Mouse (Mus musculus) limb, embryonic 14.5 days (tissue): ENCODE data around the gene Gdf10. TPM values are rescaled to one million over a fixed set of nuclear protein-coding genes. Genes with fewer than 3 reads are reported as not detected.
A peak's percentile ranks its signal among the peaks of the same experiment; 100 is the strongest.

ENCODE experiments used
- ATAC-seq: fragments of 200-750 bp; cut with Nextera tagmentation; 2 replicates; pipeline ENCODE4 v1.8.0; 2017; ENCODE audit warnings: low read depth, moderate number of reproducible peaks, moderate TSS enrichment; ENCODE audit not compliant: low FRiP score
- DNase-seq: peaks from one replicate; pipeline ENCODE4 v3.0.0-alpha.2; 2015; ENCODE audit warnings: low spot score
- H3K27ac ChIP-seq: fragments of 300-500 bp; sonication (generic); replicated peaks from 2 replicates; pipeline ENCODE4 v1.5.1; 2014; ENCODE audit warnings: low read depth, mild to moderate bottlenecking, low read length, moderate library complexity, mixed read lengths
- H3K27me3 ChIP-seq: fragments of 300-500 bp; sonication (generic); 2 replicates; pipeline ENCODE4 v1.6.1; 2014; ENCODE audit warnings: low read length, mixed read lengths; ENCODE audit not compliant: control insufficient read depth, insufficient read depth
- H3K36me3 ChIP-seq: fragments of 300-500 bp; sonication (generic); 2 replicates; pipeline ENCODE4 v1.6.1; 2014; ENCODE audit warnings: mild to moderate bottlenecking, low read length, moderate library complexity, mixed read lengths; ENCODE audit not compliant: control insufficient read depth, insufficient read depth
- H3K4me1 ChIP-seq: fragments of 300-500 bp; sonication (generic); 2 replicates; pipeline ENCODE4 v1.6.1; 2014; ENCODE audit warnings: antibody characterized with exemption, low read length, mixed read lengths; ENCODE audit not compliant: control insufficient read depth, insufficient read depth
- H3K4me2 ChIP-seq: fragments of 300-500 bp; sonication (generic); replicated peaks from 2 replicates; pipeline ENCODE4 v1.6.1; 2014; ENCODE audit warnings: low read depth, mild to moderate bottlenecking, low read length, moderate library complexity; ENCODE audit not compliant: severe bottlenecking
- H3K4me3 ChIP-seq: fragments of 300-500 bp; sonication (generic); replicated peaks from 2 replicates; pipeline ENCODE4 v1.5.1; 2014; ENCODE audit warnings: low read length
- H3K9ac ChIP-seq: fragments of 300-500 bp; sonication (generic); 2 replicates; pipeline ENCODE4 v1.6.1; 2014; ENCODE audit warnings: mild to moderate bottlenecking, low read depth, low read length, moderate library complexity; ENCODE audit not compliant: severe bottlenecking
- H3K9me3 ChIP-seq: fragments of 300-500 bp; sonication (generic); 2 replicates; pipeline ENCODE4 v1.6.1; 2016; ENCODE audit warnings: low read length; ENCODE audit not compliant: control insufficient read depth
- POLR2A ChIP-seq: fragments of 200-500 bp; IDR thresholded peaks from 2 replicates; pipeline ENCODE4 v1.8.0; 2012; ENCODE audit warnings: inconsistent platforms, mild to moderate bottlenecking, moderate library complexity, borderline replicate concordance; ENCODE audit not compliant: insufficient read depth, insufficient read length; ENCODE audit errors: extremely low read depth
- WGBS: fragments of 180-500 bp; shearing (Covaris S2); extraction: QIAGEN DNeasy Blood & Tissue Kit; methylation state at CpG from one replicate; pipeline ENCODE4 v1.1.7; 2014; 5-methylcytosine and 5-hydroxymethylcytosine counted together
- polyA plus RNA-seq, 2 experiments: library from polyadenylated mRNA; depleted of rRNA in 1 of 2; stranded (reverse) in 1 of 2; unstranded in 1 of 2; fragments of >200 nt; fragmentation: Nextera tagmentation in 1 of 2; extraction: Ambion mirVana in 1 of 2; gene quantifications; 2 replicates each; pipeline versions ENCODE4 v1.2.1 to v1.2.3; 2012 to 2014

Gdf10 gene
- polyA plus RNA-seq, 2 experiments = 38.8 to 52.9 TPM

DNA sequence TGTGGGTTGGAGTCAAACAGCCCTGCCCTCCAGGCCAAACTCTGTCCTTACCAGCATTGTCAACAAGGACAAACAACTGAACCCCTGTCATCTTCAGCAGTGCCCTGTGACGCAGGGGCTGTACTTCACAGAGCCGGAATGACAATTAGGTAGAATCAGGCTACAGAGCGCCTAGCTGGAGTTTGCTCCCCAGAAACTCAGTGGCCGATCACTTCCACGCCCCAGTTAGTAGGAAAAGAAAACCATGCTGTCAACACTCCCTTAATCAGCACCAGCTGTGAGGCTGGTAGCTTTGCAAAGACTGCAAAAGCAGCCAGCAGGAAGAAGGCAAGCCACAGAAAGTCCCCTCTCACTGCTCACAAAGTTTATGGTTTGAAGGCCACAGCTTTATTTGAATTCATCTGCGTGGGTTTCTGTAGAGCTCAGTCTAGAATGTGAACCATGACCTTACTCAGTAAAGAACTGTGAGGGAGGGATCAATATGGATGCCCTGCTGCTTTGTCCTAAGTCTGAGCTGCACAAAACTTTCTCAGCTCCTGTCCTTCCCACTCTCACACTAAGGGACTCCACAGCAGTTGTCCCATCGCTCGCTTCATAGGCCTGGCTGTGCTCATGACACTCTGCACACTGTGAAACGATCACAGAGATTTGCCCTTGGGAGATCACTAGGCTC, 26.6 kb upstream of the Gdf10 start:
- Histone ChIP-seq H3K27me3 (no peaks in the 10 kb centered on the region), H3K4me2 (no peak overlapping the region), H3K4me3 (no peak overlapping the region), H3K36me3 (no peaks in the 10 kb centered on the region), H3K9ac (no peak overlapping the region), H3K27ac (peak overlapping the region; percentile 56), H3K9me3 (no peaks in the 10 kb centered on the region), H3K4me1 (peaks cover 14% of the 10 kb centered on the region)
- WGBS = 18% methylated on average over 9 of the region's 9 CpGs
- peak; percentile 77 for DNase-seq
- no peak for TF ChIP-seq POLR2A
- peak; percentile 62; the same call in 1 of the 2 replicates for ATAC-seq

DNA sequence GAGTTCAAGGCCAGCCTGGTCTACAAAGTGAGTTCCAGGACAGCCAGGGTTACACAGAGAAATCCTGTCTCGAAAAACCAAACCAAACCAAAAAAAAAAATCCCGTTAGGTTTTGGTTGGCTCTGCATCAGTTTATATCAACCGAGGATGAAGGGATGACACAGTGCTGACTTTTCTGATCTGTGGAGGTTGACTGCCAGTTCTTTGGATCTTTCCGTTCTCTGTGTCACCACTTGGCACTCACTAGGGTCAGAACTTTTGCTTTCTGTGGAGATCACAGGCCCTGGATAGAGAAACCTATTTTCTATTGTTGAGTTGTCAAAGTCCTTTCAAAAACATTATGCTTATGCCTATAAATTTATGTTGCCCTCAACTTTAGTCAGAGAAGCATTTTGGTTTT, 20.6 kb upstream of the Gdf10 start:
- H3K4me2 ChIP-seq = no peak overlapping the region
- no peak for TF ChIP-seq POLR2A
- no peak overlapping the region for H3K27ac ChIP-seq
- no peak for DNase-seq
- H3K9ac ChIP-seq = no peak overlapping the region
- H3K27me3 ChIP-seq = no peaks in the 10 kb centered on the region
- peaks cover 7% of the 10 kb centered on the region for H3K4me1 ChIP-seq
- WGBS = 97% methylated on average over 4 of the region's 4 CpGs
- H3K36me3 ChIP-seq = no peaks in the 10 kb centered on the region
- H3K4me3 ChIP-seq = no peak overlapping the region
- H3K9me3 ChIP-seq = no peaks in the 10 kb centered on the region
- ATAC-seq = no peak

GRCm38 (mm10) chr14:33903199-33903598, 20.2 kb upstream of the Gdf10 start:
- ATAC-seq (no peak), DNase-seq (no peak)
- TF ChIP-seq POLR2A = no peak
- H3K36me3 ChIP-seq = no peaks in the 10 kb centered on the region
- no peak overlapping the region for H3K4me3 ChIP-seq
- no peak overlapping the region for H3K27ac ChIP-seq
- no peaks in the 10 kb centered on the region for H3K27me3 ChIP-seq
- no peaks in the 10 kb centered on the region for H3K9me3 ChIP-seq
- no peak overlapping the region for H3K4me2 ChIP-seq
- no peak overlapping the region for H3K9ac ChIP-seq
- H3K4me1 ChIP-seq = peaks cover 8% of the 10 kb centered on the region
- 86% methylated on average over 1 of the region's 1 CpGs for WGBS

- DNase-seq (no peak), ATAC-seq (no peak)
- TF ChIP-seq POLR2A = no peak
- Histone ChIP-seq H3K27ac (no peak overlapping the region), H3K4me2 (no peak overlapping the region), H3K9ac (no peak overlapping the region), H3K9me3 (no peaks in the 10 kb centered on the region), H3K4me3 (no peak overlapping the region), H3K4me1 (peaks cover 12% of the 10 kb centered on the region), H3K36me3 (no peaks in the 10 kb centered on the region), H3K27me3 (no peaks in the 10 kb centered on the region)
These were observed 18.5 kb upstream of the Gdf10 start for GRCm38 (mm10) chr14:33904851-33905250.

DNA sequence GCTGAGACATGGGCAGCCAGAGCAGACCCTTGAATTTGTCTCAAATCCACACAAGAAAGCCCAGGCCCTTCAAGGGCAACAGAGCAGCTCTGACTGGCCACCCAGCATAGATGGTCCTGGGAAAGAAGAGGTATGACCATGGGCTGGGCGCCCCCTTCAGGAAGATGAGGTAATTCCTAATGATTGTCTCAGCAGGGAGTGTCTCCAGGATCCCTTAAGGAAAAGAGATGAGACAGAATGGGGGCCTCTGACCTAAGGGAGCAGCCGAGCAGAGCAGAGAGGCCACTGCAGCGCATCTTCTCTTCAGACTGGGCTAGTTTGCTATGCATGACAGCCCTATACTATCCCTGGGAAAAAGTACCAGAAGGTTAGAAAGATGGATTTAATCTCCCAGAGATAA, 9.7 kb upstream of the Gdf10 start:
- Histone ChIP-seq H3K9ac (no peak overlapping the region), H3K36me3 (no peaks in the 10 kb centered on the region)
- WGBS = 36% methylated on average over 3 of the region's 3 CpGs

More for the DNA sequence above, 9.7 kb upstream of the Gdf10 start:
- no peak overlapping the region for H3K4me2 ChIP-seq
- no peak for TF ChIP-seq POLR2A
- H3K27ac ChIP-seq = no peak overlapping the region
- H3K4me1 ChIP-seq = peaks cover 24% of the 10 kb centered on the region
- no peaks in the 10 kb centered on the region for H3K9me3 ChIP-seq
- ATAC-seq = no peak
- peak; percentile 49 for DNase-seq
- H3K4me3 ChIP-seq = no peak overlapping the region
- no peaks in the 10 kb centered on the region for H3K27me3 ChIP-seq
